Mouse (Mus musculus): ENCODE results near the gene Zdhhc3. TPM values are rescaled to one million over a fixed set of nuclear protein-coding genes. Genes with fewer than 3 reads are reported as not detected.

Gene Zdhhc3
- polyA plus RNA-seq (2015; fragmentation: Illumina TruSeq; extraction: RNeasy Lipid Tissue Mini Kit (QIAGEN cat#74804); ENCODE audit: low read depth, low replicate concordance): 58.8 TPM

DNA sequence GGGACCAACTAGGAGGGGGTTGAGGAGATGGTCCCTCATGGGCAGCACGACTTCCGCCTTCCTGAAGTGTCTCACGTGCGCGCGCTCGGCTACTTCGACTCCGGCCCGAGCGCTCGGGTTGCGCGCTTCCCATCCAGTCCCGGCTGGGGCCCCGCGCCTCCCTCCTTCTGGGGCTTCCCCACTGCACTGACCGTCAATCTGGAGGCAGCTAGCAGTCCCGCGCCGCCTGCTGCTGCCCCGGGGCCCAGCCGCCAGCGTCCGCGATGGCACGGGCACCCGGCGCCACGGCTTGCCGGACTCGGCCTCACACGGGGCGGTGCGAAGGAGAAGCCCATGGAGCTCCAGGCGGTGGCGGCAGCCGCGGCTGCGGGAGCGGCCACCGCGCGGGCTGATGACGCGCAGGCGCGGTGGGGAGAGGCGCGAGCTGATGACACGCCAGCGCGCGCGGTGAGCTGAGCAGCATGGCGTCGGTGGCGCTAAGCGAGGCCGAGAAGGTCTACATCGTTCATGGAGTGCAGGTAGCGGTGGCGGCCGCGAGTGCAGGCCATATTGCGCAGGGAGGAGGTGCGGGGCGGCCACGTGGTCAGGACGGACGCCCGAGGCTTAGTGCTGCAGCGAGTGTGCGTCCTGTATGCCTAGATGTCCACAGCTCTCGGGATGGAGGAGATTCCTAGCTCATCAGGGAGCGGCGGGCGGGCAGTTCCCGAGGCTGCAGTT is at the start of gene Zdhhc3, which contains the start of gene Exosc7:
Gene Zdhhc3 (minus strand): TSS at position 401 of the 717 bp plus-strand sequence.
Gene Exosc7 (plus strand): TSS at position 411 of the 717 bp plus-strand sequence.

DNA sequence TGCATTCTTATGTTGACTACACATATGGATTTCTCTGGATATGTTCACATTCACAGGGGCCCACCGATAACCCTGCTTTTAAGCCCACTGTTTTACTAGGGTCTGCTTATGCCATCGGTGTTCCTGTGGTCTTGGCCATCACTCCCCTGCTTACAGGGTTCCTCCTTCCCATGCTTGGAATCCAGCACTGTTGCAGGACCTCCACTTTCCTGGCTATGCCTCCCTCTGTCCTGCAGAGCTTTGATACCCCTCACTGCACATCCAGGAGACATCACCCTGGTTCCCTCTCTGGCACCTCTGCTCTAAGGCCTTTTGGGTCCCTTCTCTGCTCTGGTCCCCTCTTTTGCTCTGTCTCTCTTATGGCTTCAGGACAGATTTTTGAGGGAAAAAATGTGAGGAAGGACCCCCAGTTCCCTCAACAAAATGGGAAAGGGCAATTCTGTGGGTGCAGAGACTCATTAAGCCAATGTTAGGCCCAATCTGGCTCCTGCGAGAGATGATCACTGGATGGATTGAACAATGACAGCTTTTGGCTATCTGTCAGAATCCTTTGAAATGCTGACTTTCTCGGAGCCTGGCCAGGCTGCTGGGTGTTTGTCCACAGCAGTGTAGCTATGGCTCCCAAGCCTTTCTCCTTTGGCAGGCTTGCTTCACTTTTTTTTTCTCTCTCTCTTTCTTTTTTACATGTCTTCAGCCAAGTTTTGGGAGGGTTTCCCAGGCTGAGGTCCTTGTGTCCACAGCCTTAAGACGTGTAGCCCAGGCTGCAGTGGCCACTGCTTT is 37.4 kb upstream of the Zdhhc3 start, which contains the start of gene Clec3b:
Gene Clec3b (plus strand): TSS at position 706 of the 780 bp plus-strand sequence.

DNA sequence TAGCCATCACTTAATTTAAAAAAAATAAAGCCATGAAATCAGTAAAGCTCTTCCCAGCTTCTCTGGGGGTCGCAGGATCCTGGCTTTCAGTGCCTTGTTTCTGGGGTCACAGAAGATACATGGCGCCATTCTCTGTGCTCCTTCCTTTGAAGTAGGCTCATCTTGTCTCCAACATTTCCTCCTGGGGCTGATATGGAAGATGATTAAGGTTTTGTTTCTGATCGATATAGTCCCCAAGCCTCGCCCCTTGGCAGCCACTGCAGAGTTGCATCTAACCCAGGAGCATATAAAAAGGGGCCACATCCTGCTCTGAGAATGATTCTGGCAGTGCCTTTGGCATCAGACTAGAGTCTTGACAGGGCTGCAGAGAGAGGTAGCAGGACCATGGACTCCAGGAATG is 78.6 kb downstream of the Zdhhc3 start, which contains the start of gene Tgm4:
Gene Tgm4 (plus strand): TSS at position 301 of the 400 bp plus-strand sequence.

GRCm38 (mm10) chr9:123020995-123021631 is 91.9 kb downstream of the Zdhhc3 start, which contains the start of gene Tmem42:
Gene Tmem42 (plus strand): TSS chr9:123021326.

Other genes with a start within 250 kb of the Zdhhc3 start
- 134 TPM for gene Zfp445, start 247.2 kb downstream of the Zdhhc3 start, polyA plus RNA-seq (2015; fragmentation: Illumina TruSeq; extraction: RNeasy Lipid Tissue Mini Kit (QIAGEN cat#74804); ENCODE audit: low read depth, low replicate concordance)
- 5.0 TPM for gene Zkscan7, start 227.5 kb downstream of the Zdhhc3 start, polyA plus RNA-seq (2015; fragmentation: Illumina TruSeq; extraction: RNeasy Lipid Tissue Mini Kit (QIAGEN cat#74804); ENCODE audit: low read depth, low replicate concordance)
- gene Zfp105, start 190.1 kb downstream of the Zdhhc3 start, polyA plus RNA-seq (2015; fragmentation: Illumina TruSeq; extraction: RNeasy Lipid Tissue Mini Kit (QIAGEN cat#74804); ENCODE audit: low read depth, low replicate concordance): 6.2 TPM
- 32.2 TPM for gene 1110059G10Rik, start 162.2 kb downstream of the Zdhhc3 start, polyA plus RNA-seq (2015; fragmentation: Illumina TruSeq; extraction: RNeasy Lipid Tissue Mini Kit (QIAGEN cat#74804); ENCODE audit: low read depth, low replicate concordance)
- gene Kif15, start 162.2 kb downstream of the Zdhhc3 start, polyA plus RNA-seq (2015; fragmentation: Illumina TruSeq; extraction: RNeasy Lipid Tissue Mini Kit (QIAGEN cat#74804); ENCODE audit: low read depth, low replicate concordance): 0.79 TPM
- gene Tmem42, start 91.9 kb downstream of the Zdhhc3 start, polyA plus RNA-seq (2015; fragmentation: Illumina TruSeq; extraction: RNeasy Lipid Tissue Mini Kit (QIAGEN cat#74804); ENCODE audit: low read depth, low replicate concordance): 34.5 TPM
- 0.59 TPM for gene Tgm4, start 78.5 kb downstream of the Zdhhc3 start, polyA plus RNA-seq (2015; fragmentation: Illumina TruSeq; extraction: RNeasy Lipid Tissue Mini Kit (QIAGEN cat#74804); ENCODE audit: low read depth, low replicate concordance)
- 43.0 TPM for gene Exosc7, start within 50 bp of the Zdhhc3 start, polyA plus RNA-seq (2015; fragmentation: Illumina TruSeq; extraction: RNeasy Lipid Tissue Mini Kit (QIAGEN cat#74804); ENCODE audit: low read depth, low replicate concordance)
- gene Clec3b, start 37.7 kb upstream of the Zdhhc3 start, polyA plus RNA-seq (2015; fragmentation: Illumina TruSeq; extraction: RNeasy Lipid Tissue Mini Kit (QIAGEN cat#74804); ENCODE audit: low read depth, low replicate concordance): 4.0 TPM
- gene Cdcp1, start 102.8 kb upstream of the Zdhhc3 start, polyA plus RNA-seq (2015; fragmentation: Illumina TruSeq; extraction: RNeasy Lipid Tissue Mini Kit (QIAGEN cat#74804); ENCODE audit: low read depth, low replicate concordance): 0.36 TPM
- gene Tmem158, start 147.6 kb upstream of the Zdhhc3 start, polyA plus RNA-seq (2015; fragmentation: Illumina TruSeq; extraction: RNeasy Lipid Tissue Mini Kit (QIAGEN cat#74804); ENCODE audit: low read depth, low replicate concordance): 48.5 TPM